Mouse (Mus musculus) forebrain, postnatal 0 days (tissue): ENCODE results near the gene Ccdc47. TPM values are rescaled to one million over a fixed set of nuclear protein-coding genes. Genes with fewer than 3 reads are reported as not detected.
A peak's percentile ranks its signal among the peaks of the same experiment; 100 is the strongest.
"Not testable (repeated sequence)": the region's sequence is repeated elsewhere in the genome, so short reads cannot be mapped to it uniquely, and the experiment has no call there.

ENCODE experiments used
- ATAC-seq: fragments of 200-750 bp; cut with Nextera tagmentation; 2 replicates; pipeline ENCODE4 v1.8.0; 2017; ENCODE audit warnings: mild to moderate bottlenecking, moderate library complexity
- DNase-seq: peaks from one replicate; pipeline ENCODE4 v3.0.0-alpha.2; 2015
- H3K27ac ChIP-seq: fragments of 300-500 bp; sonication (generic); 2 replicates; pipeline ENCODE4 v1.5.1; 2014; ENCODE audit warnings: low read depth, mild to moderate bottlenecking, antibody characterized with exemption, low read length, moderate library complexity, mixed read lengths
- H3K27me3 ChIP-seq: fragments of 300-500 bp; sonication (generic); 2 replicates; pipeline ENCODE4 v1.6.1; 2014; ENCODE audit warnings: mild to moderate bottlenecking, low read length, mixed read lengths; ENCODE audit not compliant: insufficient read depth
- H3K36me3 ChIP-seq: fragments of 300-500 bp; sonication (generic); 2 replicates; pipeline ENCODE4 v1.6.1; 2014; ENCODE audit warnings: mild to moderate bottlenecking, moderate library complexity; ENCODE audit not compliant: insufficient read depth
- H3K4me1 ChIP-seq: fragments of 300-500 bp; sonication (generic); 2 replicates; pipeline ENCODE4 v1.6.1; 2014; ENCODE audit warnings: antibody characterized with exemption; ENCODE audit not compliant: insufficient read depth
- H3K4me2 ChIP-seq: fragments of 300-500 bp; sonication (generic); 2 replicates; pipeline ENCODE4 v1.6.1; 2014; ENCODE audit warnings: low read depth, mild to moderate bottlenecking, moderate library complexity
- H3K4me3 ChIP-seq: fragments of 300-500 bp; sonication (generic); 2 replicates; pipeline ENCODE4 v1.5.1; 2014; ENCODE audit warnings: low read depth, low read length, mixed read lengths
- H3K9ac ChIP-seq: fragments of 300-500 bp; sonication (generic); 2 replicates; pipeline ENCODE4 v1.6.1; 2014; ENCODE audit warnings: mild to moderate bottlenecking
- H3K9me3 ChIP-seq: fragments of 300-500 bp; sonication (generic); 2 replicates; pipeline ENCODE4 v1.6.1; 2016; ENCODE audit warnings: low read length
- CTCF ChIP-seq: sonication (generic); IDR thresholded peaks from 2 replicates; pipeline ENCODE4 v1.5.1; 2016; ENCODE audit warnings: antibody characterized with exemption, control low read depth, low read depth
- WGBS: fragments of 180-500 bp; shearing (Covaris S2); extraction: QIAGEN DNeasy Blood & Tissue Kit; methylation state at CpG from one replicate; pipeline ENCODE4 v1.1.7; 2014; 5-methylcytosine and 5-hydroxymethylcytosine counted together
- polyA plus RNA-seq: library from polyadenylated mRNA; unstranded; fragments of >200 nt; fragmentation: Nextera tagmentation; extraction: Ambion mirVana; gene quantifications from 2 replicates; pipeline ENCODE4 v1.2.1, GENCODE M21; 2015
- total RNA-seq: library from RNA; depleted of rRNA; stranded (reverse); fragments of >200 nt; gene quantifications from 2 replicates; pipeline ENCODE4 v1.2.3, GENCODE M21; 2014

Ccdc47 gene
- total and polyA plus RNA-seq, 2 experiments from 2014 or later: 41.0 to 90.1 TPM

DNA sequence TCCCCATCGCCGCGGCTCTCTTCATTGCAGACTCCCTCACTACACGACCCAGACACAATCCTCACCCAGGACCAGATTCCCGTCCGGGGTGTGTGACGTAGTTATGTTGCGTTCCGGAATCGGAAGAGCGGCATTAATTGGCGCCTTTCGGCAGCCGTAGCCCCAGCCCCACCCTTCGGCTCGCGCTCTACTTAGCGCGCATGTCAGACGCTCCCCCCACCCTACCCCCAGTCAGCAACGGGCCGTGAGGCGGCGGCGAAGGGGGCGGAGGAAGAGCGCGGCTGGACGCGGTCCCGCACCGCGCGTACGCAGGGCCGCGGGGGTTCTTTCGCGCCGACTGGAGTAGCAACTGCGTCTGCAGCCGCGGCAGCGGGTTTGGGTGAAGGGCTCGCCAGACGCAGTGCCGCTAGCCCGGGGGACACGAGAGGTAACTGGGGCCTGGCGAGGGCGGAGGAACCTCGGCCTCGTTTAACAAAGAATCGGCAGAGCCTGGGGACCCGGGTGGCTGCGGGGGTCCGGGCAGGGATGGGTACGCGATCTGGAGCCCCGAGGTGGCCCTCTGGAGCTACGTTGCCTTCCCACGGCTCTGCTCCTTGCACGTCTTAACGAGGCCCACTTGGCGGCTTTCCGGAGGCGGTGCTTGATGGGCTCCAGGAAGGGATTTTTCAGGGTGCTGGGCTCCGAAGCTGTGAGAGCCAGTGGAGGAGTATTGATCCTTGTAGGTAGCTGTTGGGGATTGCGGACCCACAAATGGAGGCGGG lies 766 bp upstream of the Ccdc47 start, which contains the start of gene Ddx42:
Gene Ddx42 (plus strand): TSS at position 197 of the 761 bp plus-strand sequence.
- Histone ChIP-seq H3K36me3 (peaks cover 8% of the 10 kb centered on the region; the same call in 1 of the 2 replicates), H3K4me2 (peak within 1 kb of the TSS; percentile 65), H3K4me3 (peak within 1 kb of the TSS; percentile 92), H3K27me3 (no peaks in the 10 kb centered on the region), H3K4me1 (peaks cover 16% of the 10 kb centered on the region), H3K9me3 (no peaks in the 10 kb centered on the region), H3K27ac (peak within 1 kb of the TSS; percentile 97), H3K9ac (peak within 1 kb of the TSS; percentile 99)
- DNase-seq (peak; percentile 98), ATAC-seq (peak; percentile 94)
- WGBS: 3% methylated on average over 70 of the region's 70 CpGs
- TF ChIP-seq CTCF: no peak

DNA sequence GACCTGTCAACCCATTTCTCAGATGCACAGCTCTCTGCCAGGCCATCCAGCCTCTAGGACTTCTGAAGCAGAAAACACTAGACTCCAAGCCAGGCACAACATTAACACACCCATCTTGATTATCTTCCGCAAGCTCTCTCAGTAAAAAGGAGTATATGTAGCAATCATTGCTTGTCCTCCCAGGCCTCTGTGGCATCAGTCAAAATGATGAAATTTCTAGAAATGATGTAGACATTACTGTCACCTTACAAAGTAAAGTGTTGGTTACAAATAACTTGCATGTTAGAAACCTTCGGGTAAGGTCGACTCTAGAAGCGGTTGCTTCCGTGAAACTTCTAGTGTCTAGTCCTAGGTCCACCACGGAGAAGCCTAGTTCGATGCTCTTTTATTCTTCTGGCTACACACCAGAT lies 689 bp downstream of the Ccdc47 start:
- Histone ChIP-seq H3K4me1 (peaks cover 16% of the 10 kb centered on the region), H3K4me2 (peak overlapping the region; percentile 65), H3K4me3 (peak overlapping the region; percentile 92), H3K27ac (peak overlapping the region; percentile 97; the same call in 1 of the 2 replicates), H3K27me3 (no peaks in the 10 kb centered on the region), H3K9ac (peak overlapping the region; percentile 99), H3K9me3 (no peaks in the 10 kb centered on the region), H3K36me3 (peaks cover 20% of the 10 kb centered on the region)
- ATAC-seq (no peak), DNase-seq (no peak)
- TF ChIP-seq CTCF: no peak
- 29% methylated on average over 7 of the region's 7 CpGs for WGBS

DNA sequence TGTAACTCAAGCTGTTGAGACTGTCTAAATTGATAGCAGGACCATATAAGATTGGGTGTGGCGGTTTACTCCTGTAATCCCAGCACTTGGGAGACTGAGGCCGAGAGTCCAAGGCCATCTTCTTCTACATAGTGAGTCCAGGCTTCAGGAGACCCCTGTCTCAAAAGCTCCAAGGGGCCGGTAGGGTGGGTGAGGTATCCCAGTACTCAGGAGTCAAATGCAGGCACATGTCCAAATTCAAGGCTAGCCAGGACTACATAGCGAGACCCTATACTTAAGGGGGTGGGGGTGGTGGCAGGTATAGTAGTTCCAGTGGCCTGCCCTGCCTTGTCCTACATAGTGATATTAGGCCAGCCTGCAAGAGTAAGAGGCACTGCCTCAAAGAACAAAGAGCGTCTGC lies 1.3 kb downstream of the Ccdc47 start:
- Histone ChIP-seq H3K4me1 (peaks cover 16% of the 10 kb centered on the region), H3K4me3 (no peak overlapping the region), H3K27me3 (no peaks in the 10 kb centered on the region), H3K27ac (no peak overlapping the region), H3K4me2 (no peak overlapping the region), H3K36me3 (peaks cover 26% of the 10 kb centered on the region), H3K9me3 (no peaks in the 10 kb centered on the region), H3K9ac (peak overlapping the region; percentile 99; the same call in 1 of the 2 replicates)
- DNase-seq: no peak
- no peak for ATAC-seq
- no peak for TF ChIP-seq CTCF
- 96% methylated on average over 5 of the region's 5 CpGs for WGBS

DNA sequence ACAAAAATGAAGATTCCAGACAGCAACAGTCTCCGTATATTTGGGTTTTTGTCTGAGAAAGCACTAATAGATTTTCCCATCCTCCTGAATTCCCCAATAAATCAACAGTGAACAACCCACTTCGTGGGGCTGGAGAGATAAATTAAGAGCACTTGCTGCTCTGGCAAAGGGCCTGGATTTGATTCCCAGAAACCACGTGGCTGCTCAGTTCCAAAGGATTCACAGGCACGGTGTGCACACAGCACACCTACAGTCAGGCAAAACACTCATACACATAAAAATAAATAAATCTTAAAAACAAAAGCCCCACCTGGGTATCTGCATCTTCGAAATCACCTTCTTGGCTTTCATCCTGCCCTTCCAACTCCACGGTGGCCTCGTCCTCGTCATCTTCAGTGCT lies 3.4 kb downstream of the Ccdc47 start:
- DNase-seq: no peak
- Histone ChIP-seq H3K4me3 (no peak overlapping the region), H3K9ac (no peak overlapping the region), H3K4me1 (peaks cover 7% of the 10 kb centered on the region), H3K4me2 (no peak overlapping the region), H3K27ac (no peak overlapping the region), H3K9me3 (no peaks in the 10 kb centered on the region), H3K36me3 (peaks cover 45% of the 10 kb centered on the region), H3K27me3 (no peaks in the 10 kb centered on the region)
- TF ChIP-seq CTCF: no peak
- WGBS: 85% methylated on average over 8 of the region's 8 CpGs
- ATAC-seq: no peak

DNA sequence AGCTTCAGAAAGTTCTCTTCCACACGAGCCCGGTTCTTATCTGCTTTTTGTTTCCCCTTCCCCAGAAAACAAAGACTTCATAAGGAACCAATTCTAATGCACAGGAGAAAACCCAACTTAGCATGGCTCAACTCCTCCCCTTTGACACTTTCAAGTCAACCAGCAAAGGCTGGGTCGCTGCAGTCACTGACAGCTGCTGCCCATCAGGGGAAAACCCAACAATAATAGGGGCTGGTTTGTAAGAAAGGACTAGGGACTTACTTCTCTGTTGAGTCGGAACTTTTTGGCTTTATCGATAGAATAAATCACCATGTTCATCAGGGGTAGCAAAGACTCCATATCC lies 14.1 kb downstream of the Ccdc47 start, which contains the start of gene Strada:
Gene Strada (minus strand): TSS at position 46 of the 343 bp plus-strand sequence.
- no peak for TF ChIP-seq CTCF
- DNase-seq (no peak), ATAC-seq (no peak)
- no peaks in the 10 kb centered on the region for H3K27me3 ChIP-seq
- no peaks in the 10 kb centered on the region for H3K4me1 ChIP-seq
- no peak within 1 kb of the TSS for H3K4me2 ChIP-seq
- no peak within 1 kb of the TSS for H3K4me3 ChIP-seq
- H3K36me3 ChIP-seq: peaks cover 73% of the 10 kb centered on the region
- no peaks in the 10 kb centered on the region for H3K9me3 ChIP-seq
- no peak within 1 kb of the TSS for H3K27ac ChIP-seq
- no peak within 1 kb of the TSS for H3K9ac ChIP-seq
- WGBS: 86% methylated on average over 5 of the region's 5 CpGs

DNA sequence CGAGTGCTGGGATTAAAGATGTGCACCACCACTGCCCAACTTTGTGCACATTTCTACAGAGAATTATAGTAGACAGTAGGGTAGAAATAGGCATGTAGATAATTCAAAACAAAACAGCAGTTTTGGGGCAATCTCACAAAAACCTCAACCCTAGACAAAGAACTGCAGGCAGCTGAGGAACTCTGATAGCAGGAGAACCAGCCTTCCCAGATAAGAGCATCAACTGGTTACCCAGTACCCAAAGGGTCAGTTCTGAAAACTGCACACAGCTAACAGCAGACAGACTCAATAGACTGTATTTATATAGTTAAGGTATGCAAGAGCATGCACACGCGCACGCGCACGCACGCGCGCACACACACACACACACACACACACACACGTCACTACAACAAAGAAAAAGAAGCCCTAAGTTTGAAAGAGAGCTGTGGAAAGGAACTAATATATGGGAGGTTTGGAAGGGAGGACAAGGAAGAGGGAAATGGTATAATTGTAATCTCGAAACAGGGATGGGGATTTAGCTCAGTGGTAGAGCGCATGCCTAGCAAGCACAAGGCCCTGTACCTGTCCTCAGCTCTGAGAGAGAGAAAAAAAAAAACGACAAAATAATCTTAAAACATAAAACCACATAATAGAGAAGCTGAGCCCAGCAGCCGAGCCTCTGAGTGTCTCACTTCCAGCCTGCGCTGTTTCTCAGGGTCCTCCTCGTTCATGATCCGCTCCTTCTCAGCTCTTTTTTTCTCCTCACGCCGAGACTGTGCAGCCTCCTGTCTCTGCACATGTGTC lies 14.6 kb downstream of the Ccdc47 start:
- no peaks in the 10 kb centered on the region for H3K9me3 ChIP-seq
- H3K27ac ChIP-seq: no peak overlapping the region
- ATAC-seq: no peak
- no peak overlapping the region for H3K4me2 ChIP-seq
- TF ChIP-seq CTCF: no peak
- no peak for DNase-seq
- H3K9ac ChIP-seq: no peak overlapping the region
- H3K36me3 ChIP-seq: peaks cover 73% of the 10 kb centered on the region
- H3K4me1 ChIP-seq: no peaks in the 10 kb centered on the region
- no peaks in the 10 kb centered on the region for H3K27me3 ChIP-seq
- 93% methylated on average over 19 of the region's 19 CpGs for WGBS
- no peak overlapping the region for H3K4me3 ChIP-seq

DNA sequence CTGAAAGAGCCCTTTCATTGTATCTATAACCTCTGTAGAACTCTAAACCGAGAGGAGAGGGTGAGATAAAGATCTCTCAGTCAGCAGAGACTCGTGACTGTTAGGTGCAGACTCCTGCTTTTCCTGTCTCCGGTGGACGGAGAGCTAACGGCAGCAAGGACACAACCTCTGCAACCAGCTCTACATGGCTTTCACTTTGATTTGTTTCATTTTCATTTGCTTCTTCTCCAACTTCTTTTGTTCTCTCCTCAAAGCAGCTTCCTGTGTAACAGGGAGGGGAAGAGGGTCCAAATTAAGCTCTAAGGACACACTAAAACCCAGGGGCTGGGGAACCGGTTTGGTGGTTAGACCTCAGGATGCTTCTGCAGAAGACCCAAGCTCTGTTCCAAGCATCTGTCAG lies 15.4 kb downstream of the Ccdc47 start:
- Histone ChIP-seq H3K4me2 (no peak overlapping the region), H3K27ac (no peak overlapping the region), H3K27me3 (no peaks in the 10 kb centered on the region), H3K4me1 (no peaks in the 10 kb centered on the region), H3K9me3 (no peaks in the 10 kb centered on the region), H3K9ac (no peak overlapping the region), H3K36me3 (peaks cover 70% of the 10 kb centered on the region), H3K4me3 (no peak overlapping the region)
- no peak for DNase-seq
- no peak for TF ChIP-seq CTCF
- no peak for ATAC-seq
- 87% methylated on average over 6 of the region's 6 CpGs for WGBS

DNA sequence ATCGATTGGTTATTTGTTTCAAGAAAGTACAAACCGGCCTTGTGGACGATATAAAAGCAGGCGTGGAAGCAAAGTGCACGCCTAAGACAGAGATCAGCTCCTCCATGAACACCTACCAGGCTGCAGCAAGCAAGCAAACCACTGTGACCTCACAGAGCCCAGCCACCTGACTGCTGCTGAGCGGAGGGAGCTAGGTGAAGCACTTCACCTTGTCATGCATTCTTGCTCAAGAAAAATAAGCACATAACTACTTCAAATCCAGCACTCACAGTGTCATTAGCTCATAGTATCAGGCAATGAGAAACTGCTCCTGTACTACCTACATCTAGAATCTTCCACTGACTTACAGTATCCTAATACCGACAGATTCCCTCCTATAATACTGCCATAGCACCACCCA lies 16.1 kb downstream of the Ccdc47 start:
- ATAC-seq, H3K27me3 ChIP-seq, H3K9ac ChIP-seq, H3K4me3 ChIP-seq, H3K9me3 ChIP-seq, H3K4me2 ChIP-seq, H3K27ac ChIP-seq, H3K4me1 ChIP-seq, DNase-seq: not testable (repeated sequence)
- WGBS: 93% methylated on average over 7 of the region's 7 CpGs
- peaks cover 63% of the 10 kb centered on the region for H3K36me3 ChIP-seq
